Mouse (Mus musculus) megakaryocyte, embryonic 14.5 days (primary cell): ENCODE data around the gene Snx32.

Experiments used
- FLI1 ChIP-seq: IDR thresholded peaks from 2 replicates; pipeline ENCODE4 v1.6.1; 2012; ENCODE audit warnings: low read length, inconsistent platforms, mixed read lengths
- GATA1 ChIP-seq: IDR thresholded peaks from 3 replicates; pipeline ENCODE4 v1.6.1; 2012; ENCODE audit warnings: mixed read lengths, low read length, inconsistent platforms, borderline replicate concordance

GRCm38 (mm10) chr19:5455568-5455967 is 54.8 kb downstream of the Snx32 start:
- TF ChIP-seq GATA1 (no peak), FLI1 (no peak)
